Mouse (Mus musculus): ENCODE measurements around the gene Plekhh1. TPM values are rescaled to one million over a fixed set of nuclear protein-coding genes. Genes with fewer than 3 reads are reported as not detected.

The Plekhh1 gene
- total RNA-seq, 2 experiments from 2014 or later = 1.1 to 1.3 TPM

DNA sequence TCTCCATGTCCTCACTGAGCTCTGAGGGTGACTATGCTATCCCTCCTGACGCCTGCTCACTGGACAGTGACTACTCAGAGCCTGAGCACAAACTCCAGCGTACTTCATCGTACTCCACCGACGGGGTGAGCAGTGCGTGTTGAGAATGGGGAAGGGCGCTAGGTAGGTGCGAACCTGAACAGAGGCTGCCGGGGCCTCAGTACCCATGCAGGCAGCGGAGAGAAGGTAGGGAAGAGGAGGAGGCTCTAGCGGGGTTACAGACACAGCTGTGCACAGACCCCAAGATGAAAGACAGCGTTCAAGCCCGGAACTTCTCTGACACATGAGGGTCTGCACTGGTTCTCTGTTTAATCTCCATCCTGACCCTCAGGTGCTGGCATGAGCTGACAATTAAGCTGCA, 35.5 kb downstream of the Plekhh1 start:
- intact Hi-C loops (cut with DNase I) = no loop called here
- DNase-seq = no peak
- Histone ChIP-seq H3K27ac (no peak overlapping the region), H3K4me3 (no peak overlapping the region)
- no peak for TF ChIP-seq CTCF (IDR thresholded peaks at IDR 0.05)

DNA sequence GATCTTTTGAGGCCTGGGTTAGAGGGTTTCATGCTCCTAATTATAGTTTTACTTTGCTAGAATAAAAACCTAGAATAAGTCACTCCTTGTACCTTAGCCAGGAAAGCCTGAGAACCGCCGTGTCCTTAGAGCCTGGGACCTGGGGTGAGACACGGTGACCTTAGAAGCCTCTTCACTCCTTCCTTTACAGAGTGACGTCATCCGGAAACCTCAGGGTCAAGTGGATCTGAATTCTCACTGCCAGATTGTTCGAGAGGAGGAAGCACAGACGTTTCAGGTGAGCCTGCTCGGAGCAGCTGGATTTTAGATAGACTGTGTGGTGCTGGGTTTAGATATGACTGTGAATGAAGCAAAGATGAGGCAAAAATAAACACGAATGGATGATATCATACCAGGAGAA, 37.5 kb downstream of the Plekhh1 start:
- Histone ChIP-seq H3K27ac (no peak overlapping the region), H3K4me3 (no peak overlapping the region)
- intact Hi-C loops (cut with DNase I) = no loop called here
- TF ChIP-seq CTCF (IDR thresholded peaks at IDR 0.05) = no peak
- DNase-seq = no peak

GRCm38 (mm10) chr12:79067526-79067925, 38.6 kb downstream of the Plekhh1 start:
- TF ChIP-seq CTCF (IDR thresholded peaks at IDR 0.05) = no peak
- DNase-seq = peak; percentile 62
- Histone ChIP-seq H3K27ac (no peak overlapping the region), H3K4me3 (no peak overlapping the region)
- intact Hi-C loops (cut with DNase I) = no loop called here

DNA sequence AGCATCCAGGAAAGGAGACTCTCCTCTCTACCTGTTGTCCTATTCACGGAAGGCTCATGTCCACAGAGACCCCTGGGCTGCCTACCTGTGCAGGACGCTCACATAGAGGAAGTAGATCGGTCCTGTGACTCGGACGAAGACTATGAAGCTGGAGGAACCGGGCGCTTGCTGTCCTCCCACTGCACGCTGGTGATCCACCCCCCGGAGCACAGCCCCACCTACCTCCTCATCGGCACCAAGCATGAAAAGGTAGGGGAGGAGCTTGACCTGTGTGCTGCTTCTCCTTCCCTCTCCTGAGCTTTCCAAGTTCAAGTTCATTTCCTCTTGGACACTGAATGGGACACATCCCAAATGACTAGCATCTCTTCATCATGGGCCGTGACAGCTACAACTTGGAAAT, 39.3 kb downstream of the Plekhh1 start:
- intact Hi-C loops (cut with DNase I) = no loop called here
- TF ChIP-seq CTCF (IDR thresholded peaks at IDR 0.05) = no peak
- no peak overlapping the region for H3K27ac ChIP-seq
- DNase-seq = no peak
- H3K4me3 ChIP-seq = no peak overlapping the region

DNA sequence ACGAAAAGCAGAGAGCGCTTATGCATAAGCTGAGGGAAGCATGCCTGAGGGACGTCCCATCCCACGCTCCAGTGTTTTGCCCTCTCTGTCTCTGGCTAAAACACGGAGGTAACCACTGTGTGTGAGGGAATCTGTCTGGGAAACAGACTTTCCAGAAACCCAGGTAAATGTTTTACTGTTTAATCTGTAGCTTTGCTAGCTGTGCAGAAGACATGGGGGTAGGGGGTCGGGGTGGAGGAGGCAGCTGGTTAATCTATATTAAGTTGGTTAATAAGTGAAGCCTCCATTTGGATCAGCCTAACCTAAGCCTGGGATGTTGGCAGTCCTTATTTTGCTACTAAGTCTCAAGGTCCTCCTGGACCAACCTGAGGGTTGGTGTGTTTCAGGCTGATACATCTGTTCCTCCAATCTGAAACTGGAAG, 40.2 kb downstream of the Plekhh1 start:
- no peak for TF ChIP-seq CTCF (IDR thresholded peaks at IDR 0.05)
- intact Hi-C loops (cut with DNase I) = no loop called here
- Histone ChIP-seq H3K27ac (no peak overlapping the region), H3K4me3 (no peak overlapping the region)
- no peak for DNase-seq

- Histone ChIP-seq H3K4me3 (no peak overlapping the region), H3K27ac (no peak overlapping the region)
- TF ChIP-seq CTCF (IDR thresholded peaks at IDR 0.05) = no peak
- no peak for DNase-seq
- intact Hi-C loops (cut with DNase I) = no loop called here
Measured at GRCm38 (mm10) chr12:79069916-79070315, 41.0 kb downstream of the Plekhh1 start.

DNA sequence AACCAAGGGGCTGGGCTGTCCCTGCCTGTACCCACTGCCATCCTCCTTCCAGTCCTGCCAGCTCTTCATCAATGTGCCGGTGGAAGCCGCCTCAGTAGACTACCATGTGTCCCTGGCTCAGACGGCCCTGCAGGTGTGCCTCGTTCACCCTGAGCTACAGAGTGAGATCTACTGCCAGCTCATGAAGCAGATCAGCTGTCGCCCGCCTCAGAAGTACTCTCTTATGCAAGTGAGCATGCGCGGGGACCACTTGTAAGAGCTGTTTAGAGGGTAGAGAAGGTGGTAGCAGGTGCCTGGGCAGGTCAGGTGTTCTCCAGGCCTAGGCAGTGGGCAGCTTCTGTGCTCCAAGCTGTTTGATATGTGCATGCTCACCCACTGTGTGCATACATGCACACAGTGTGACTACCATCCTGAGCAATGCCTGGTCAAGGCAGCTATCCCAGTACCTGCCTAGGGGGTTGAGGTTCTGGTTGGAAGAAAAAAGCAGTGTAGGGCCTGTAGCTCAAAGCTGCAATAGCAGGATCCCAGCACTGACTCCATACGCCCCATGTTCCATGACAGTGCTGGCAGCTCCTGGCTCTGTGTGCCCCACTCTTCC, 41.9 kb downstream of the Plekhh1 start:
- DNase-seq = no peak
- intact Hi-C loops (cut with DNase I) = no loop called here
- no peak for TF ChIP-seq CTCF (IDR thresholded peaks at IDR 0.05)
- no peak overlapping the region for H3K4me3 ChIP-seq
- no peak overlapping the region for H3K27ac ChIP-seq

DNA sequence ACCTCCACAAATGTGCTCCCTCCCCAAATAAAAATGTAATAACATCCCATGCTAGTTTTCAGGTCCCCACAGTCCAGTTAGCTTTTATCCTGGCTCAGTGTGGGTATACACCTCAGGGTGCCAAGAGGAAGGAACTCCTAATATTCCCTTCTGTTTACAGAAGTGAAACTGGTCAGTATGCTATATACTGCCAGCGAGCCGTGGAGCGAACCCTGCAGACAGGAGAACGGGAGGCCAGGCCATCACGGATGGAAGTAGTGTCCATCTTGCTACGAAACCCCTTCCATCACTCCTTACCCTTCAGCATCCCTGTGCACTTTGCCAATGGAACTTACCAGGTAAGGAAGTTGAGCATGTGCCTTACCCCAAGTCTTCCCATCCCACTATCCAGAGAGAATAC, 43.6 kb downstream of the Plekhh1 start:
- Histone ChIP-seq H3K27ac (no peak overlapping the region), H3K4me3 (no peak overlapping the region)
- intact Hi-C loops (cut with DNase I) = no loop called here
- no peak for TF ChIP-seq CTCF (IDR thresholded peaks at IDR 0.05)
- DNase-seq = no peak

GRCm38 (mm10) chr12:79073362-79073761, 44.4 kb downstream of the Plekhh1 start:
- intact Hi-C loops (cut with DNase I) = no loop called here
- no peak for TF ChIP-seq CTCF (IDR thresholded peaks at IDR 0.05)
- DNase-seq = no peak
- H3K4me3 ChIP-seq = no peak overlapping the region
- H3K27ac ChIP-seq = no peak overlapping the region

- intact Hi-C loops (cut with DNase I) = no loop called here
- peak; percentile 90 for DNase-seq
- peak within 1 kb of the TSS; percentile 82 for H3K27ac ChIP-seq
- H3K4me3 ChIP-seq = peak within 1 kb of the TSS; percentile 93
- no peak for TF ChIP-seq CTCF (IDR thresholded peaks at IDR 0.05)
Measured at GRCm38 (mm10) chr12:79089182-79089812, 60.3 kb downstream of the Plekhh1 start, which contains the start of gene Pigh. Pigh (minus strand) TSS chr12:79089651.

GRCm38 (mm10) chr12:79092569-79092968, 63.6 kb downstream of the Plekhh1 start:
- no peak overlapping the region for H3K4me3 ChIP-seq
- DNase-seq = peak; percentile 76
- no peak overlapping the region for H3K27ac ChIP-seq
- intact Hi-C loops (cut with DNase I) = loop anchor here (1.0 to 10.0 kb wide), 3 partner anchors 69 to 888 kb away; no protein-coding TSS in a partner anchor
- peak; percentile 77 for TF ChIP-seq CTCF (IDR thresholded peaks at IDR 0.05)

GRCm38 (mm10) chr12:79097106-79097752, 68.3 kb downstream of the Plekhh1 start:
- peak; percentile 68 for TF ChIP-seq CTCF (IDR thresholded peaks at IDR 0.05)
- intact Hi-C loops (cut with DNase I) = loop anchor here (10.0 kb wide), 1 partner anchor 892 kb away; no protein-coding TSS in a partner anchor
- no peak overlapping the region for H3K4me3 ChIP-seq
- DNase-seq = no peak
- H3K27ac ChIP-seq = no peak overlapping the region

GRCm38 (mm10) chr12:79103773-79104172, 74.8 kb downstream of the Plekhh1 start:
- Histone ChIP-seq H3K4me3 (no peak overlapping the region), H3K27ac (no peak overlapping the region)
- DNase-seq = no peak
- TF ChIP-seq CTCF (IDR thresholded peaks at IDR 0.05) = no peak
- intact Hi-C loops (cut with DNase I) = no loop called here
